Mouse (Mus musculus) WW6 (cell line): ENCODE data around the gene Sf3b5.
"Not testable (repeated sequence)": the region's sequence is repeated elsewhere in the genome, so short reads cannot be mapped to it uniquely, and the experiment has no call there.

ENCODE experiments used
- DNase-seq: peaks from one replicate; pipeline ENCODE4 v3.0.0-alpha.2; 2013; ENCODE audit warnings: low read depth, low spot score

The Sf3b5 gene

GRCm38 (mm10) chr10:13007876-13008736 is 3.0 kb downstream of the Sf3b5 start:
- peak; percentile 89 for DNase-seq

DNA sequence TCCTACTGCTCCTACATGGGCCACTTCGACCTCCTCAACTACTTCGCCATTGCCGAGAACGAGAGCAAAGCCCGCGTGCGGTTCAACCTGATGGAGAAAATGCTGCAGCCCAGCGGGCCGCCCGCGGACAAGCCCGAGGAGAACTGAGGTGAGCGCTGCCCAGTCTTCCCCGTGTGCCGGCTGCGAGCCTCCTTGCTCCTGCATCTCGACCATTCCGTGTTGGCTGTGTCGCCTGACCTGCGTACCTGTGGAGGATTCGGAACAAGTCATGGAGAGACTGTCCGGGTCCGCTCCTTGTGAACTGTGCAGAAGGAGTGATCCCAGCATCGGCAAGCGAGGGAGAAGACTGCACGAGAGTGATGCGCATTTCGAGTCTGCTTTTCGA is 3.6 kb downstream of the Sf3b5 start:
- DNase-seq, result no peak

- DNase-seq, result no peak
These were observed 8.9 kb downstream of the Sf3b5 start for GRCm38 (mm10) chr10:13014026-13014425.

- DNase-seq, result no peak
These were observed 11.4 kb downstream of the Sf3b5 start for GRCm38 (mm10) chr10:13016573-13016972.

GRCm38 (mm10) chr10:13018510-13018909 is 13.4 kb downstream of the Sf3b5 start:
- DNase-seq, result no peak

- no peak for DNase-seq
These were observed 13.9 kb downstream of the Sf3b5 start for GRCm38 (mm10) chr10:13019026-13019425.

DNA sequence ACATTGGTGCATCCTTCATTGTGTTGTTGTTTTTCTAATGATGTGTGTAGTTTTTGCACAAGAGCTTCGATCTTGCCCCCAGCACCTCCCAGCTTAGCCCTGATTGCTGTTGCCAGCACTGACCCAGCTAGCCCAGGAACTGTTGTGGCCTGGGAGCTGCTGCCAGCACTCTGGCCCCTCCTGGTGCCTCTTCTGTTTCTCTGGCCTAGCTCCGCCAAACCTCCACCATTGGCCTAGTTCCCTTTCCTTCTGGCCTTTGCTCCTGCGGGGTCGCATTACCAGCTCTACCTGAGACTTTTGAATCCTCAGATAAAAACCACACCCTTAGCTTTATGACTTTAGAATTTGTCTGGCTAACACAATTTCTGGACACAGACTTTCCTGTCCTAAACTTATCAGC is 17.0 kb downstream of the Sf3b5 start:
- DNase-seq, result no peak

GRCm38 (mm10) chr10:13023985-13024384 is 18.8 kb downstream of the Sf3b5 start:
- not testable (repeated sequence) for DNase-seq

DNA sequence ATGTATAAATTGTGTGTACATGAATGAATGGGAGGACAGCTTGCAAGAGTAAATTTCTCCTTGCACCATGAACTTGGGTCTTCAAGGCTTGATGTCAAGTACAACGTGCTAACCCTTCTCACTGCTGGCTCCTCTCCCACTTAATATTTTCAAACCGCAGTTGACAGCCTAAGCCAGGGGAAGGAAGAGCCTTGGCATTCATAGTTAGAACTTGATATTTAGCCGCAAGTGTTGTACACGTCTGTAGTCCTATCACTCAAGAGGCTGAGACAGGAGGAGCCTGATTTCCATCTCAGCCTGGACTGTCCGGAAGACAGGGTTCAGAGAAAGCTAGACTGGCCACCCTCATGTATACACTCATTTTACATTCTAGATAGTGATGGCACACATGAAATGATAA is 22.6 kb downstream of the Sf3b5 start:
- no peak for DNase-seq

GRCm38 (mm10) chr10:13028215-13028614 is 23.1 kb downstream of the Sf3b5 start:
- DNase-seq, result no peak

- no peak for DNase-seq
These were observed 24.3 kb downstream of the Sf3b5 start for GRCm38 (mm10) chr10:13029416-13029815.

DNA sequence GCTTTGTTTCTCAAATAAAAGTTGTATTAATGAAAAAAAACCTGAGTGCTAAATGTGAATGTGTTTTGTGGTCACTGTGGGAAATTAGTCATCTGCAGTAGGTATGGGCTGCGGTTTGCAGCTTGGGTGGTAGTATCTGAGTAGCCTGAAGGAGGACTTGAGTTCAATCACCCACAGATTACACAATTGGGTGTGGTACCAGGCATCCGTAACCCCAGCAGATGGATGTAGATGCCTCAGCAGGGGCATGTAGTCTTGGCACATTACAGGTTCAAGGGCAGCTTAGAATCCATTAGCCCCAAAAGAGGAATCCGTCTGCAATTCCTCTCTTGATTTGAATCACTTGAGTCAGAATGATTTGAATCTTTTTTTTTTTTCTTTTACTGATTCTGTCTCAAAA is 30.1 kb downstream of the Sf3b5 start:
- DNase-seq, result no peak

GRCm38 (mm10) chr10:13039637-13040174 is 34.6 kb downstream of the Sf3b5 start:
- no peak for DNase-seq

GRCm38 (mm10) chr10:13044659-13045058 is 39.5 kb downstream of the Sf3b5 start:
- DNase-seq, result no peak

DNA sequence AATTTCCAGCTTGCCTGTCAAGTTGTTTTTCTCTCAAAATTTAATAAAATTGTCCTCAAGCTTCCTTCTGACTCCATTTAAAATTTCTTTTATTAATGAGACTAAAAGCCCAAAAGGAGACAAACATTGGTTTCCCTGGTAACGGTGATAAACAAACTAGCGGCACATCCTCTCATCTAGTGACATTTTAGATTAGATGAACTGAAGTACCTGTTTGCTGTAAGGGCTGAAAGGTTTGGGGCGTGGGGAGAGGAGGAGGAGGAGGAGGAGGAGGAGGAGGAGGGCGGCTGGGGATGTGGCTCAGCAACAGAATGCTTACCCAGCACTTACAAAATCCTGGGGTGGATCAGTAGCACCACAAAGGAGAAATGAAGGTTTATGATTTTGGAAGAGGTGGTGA is 42.7 kb downstream of the Sf3b5 start:
- DNase-seq, result no peak

GRCm38 (mm10) chr10:13056863-13057381 is 51.8 kb downstream of the Sf3b5 start:
- no peak for DNase-seq
